Mouse (Mus musculus): ENCODE results near the gene Vwa3a. TPM values are rescaled to one million over a fixed set of nuclear protein-coding genes. Genes with fewer than 3 reads are reported as not detected.

Gene Vwa3a
- polyA plus RNA-seq, 1 experiment: not detected

DNA sequence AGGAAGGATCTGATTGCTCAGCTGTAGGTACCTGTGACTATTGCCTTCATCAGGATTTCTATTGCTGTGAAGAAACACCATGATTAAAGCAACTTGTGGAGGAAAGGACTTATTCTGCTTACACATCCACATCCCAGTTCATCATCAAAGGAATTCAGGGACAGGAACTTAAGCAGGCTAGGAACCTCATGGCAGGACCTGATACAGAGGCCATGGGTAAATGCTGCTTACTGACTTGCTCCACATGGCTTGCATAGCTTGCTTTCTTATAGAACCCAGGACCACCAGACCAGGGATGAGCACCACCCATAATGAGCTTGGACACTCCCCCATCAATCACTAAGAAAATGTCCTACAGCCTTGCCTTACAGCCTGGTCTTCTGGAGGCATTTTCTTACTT is 9.4 kb downstream of the Vwa3a start:
- Histone ChIP-seq H3K9me3 (replicated peaks; ENCODE audit: control insufficient read depth, insufficient read depth, low read length, poor library complexity, severe bottlenecking) (no peaks in the 10 kb centered on the region), H3K36me3 (ENCODE audit: control insufficient read depth, insufficient read depth, low read length, poor library complexity, severe bottlenecking) (no peaks in the 10 kb centered on the region), H3K27me3 (ENCODE audit: control insufficient read depth, insufficient read depth, low read length, poor library complexity, severe bottlenecking) (no peaks in the 10 kb centered on the region), H3K9ac (ENCODE audit: low read depth, poor library complexity, severe bottlenecking) (no peak overlapping the region), H3K4me1 (ENCODE audit: control insufficient read depth, insufficient read depth, low read length) (no peaks in the 10 kb centered on the region), H3K4me3 (ENCODE audit: low read depth, low read length) (no peak overlapping the region), H3K27ac (ENCODE audit: insufficient read depth, low read length) (no peak overlapping the region)
- TF ChIP-seq CTCF (IDR thresholded peaks at IDR 0.05; ENCODE audit: low read depth, low read length) (no peak), EP300 (IDR thresholded peaks at IDR 0.05; ENCODE audit: insufficient read depth, low read depth, low read length) (no peak), POLR2A (IDR thresholded peaks at IDR 0.05; ENCODE audit: insufficient read depth, low read length) (no peak)

DNA sequence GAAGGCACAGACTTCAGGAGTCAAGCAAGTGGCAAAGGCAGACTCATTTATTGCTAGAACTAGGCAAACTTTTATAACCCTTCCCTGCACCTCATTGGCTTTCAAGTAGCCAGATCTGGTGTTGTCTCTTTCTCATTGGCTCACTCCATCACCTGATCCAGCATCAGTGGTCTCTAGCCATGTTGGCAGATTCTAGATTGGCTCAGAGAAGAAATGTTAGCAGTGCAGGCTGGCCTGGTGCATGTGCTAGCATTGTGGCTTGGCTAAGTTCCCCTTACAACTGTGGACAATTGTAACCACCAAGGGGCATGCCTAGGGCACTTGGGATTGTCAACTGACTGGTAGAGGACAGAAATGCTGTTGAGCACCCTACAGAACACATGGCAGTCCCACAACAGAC is 12.2 kb downstream of the Vwa3a start:
- Histone ChIP-seq H3K9me3 (replicated peaks; ENCODE audit: control insufficient read depth, insufficient read depth, low read length, poor library complexity, severe bottlenecking) (no peaks in the 10 kb centered on the region), H3K27me3 (ENCODE audit: control insufficient read depth, insufficient read depth, low read length, poor library complexity, severe bottlenecking) (no peaks in the 10 kb centered on the region), H3K27ac (ENCODE audit: insufficient read depth, low read length) (no peak overlapping the region), H3K9ac (ENCODE audit: low read depth, poor library complexity, severe bottlenecking) (no peak overlapping the region), H3K4me1 (ENCODE audit: control insufficient read depth, insufficient read depth, low read length) (no peaks in the 10 kb centered on the region), H3K36me3 (ENCODE audit: control insufficient read depth, insufficient read depth, low read length, poor library complexity, severe bottlenecking) (no peaks in the 10 kb centered on the region), H3K4me3 (ENCODE audit: low read depth, low read length) (no peak overlapping the region)
- no peak for TF ChIP-seq CTCF (IDR thresholded peaks at IDR 0.05; ENCODE audit: low read depth, low read length)
- TF ChIP-seq POLR2A (IDR thresholded peaks at IDR 0.05; ENCODE audit: insufficient read depth, low read length): no peak
- TF ChIP-seq EP300 (IDR thresholded peaks at IDR 0.05; ENCODE audit: insufficient read depth, low read depth, low read length): no peak

DNA sequence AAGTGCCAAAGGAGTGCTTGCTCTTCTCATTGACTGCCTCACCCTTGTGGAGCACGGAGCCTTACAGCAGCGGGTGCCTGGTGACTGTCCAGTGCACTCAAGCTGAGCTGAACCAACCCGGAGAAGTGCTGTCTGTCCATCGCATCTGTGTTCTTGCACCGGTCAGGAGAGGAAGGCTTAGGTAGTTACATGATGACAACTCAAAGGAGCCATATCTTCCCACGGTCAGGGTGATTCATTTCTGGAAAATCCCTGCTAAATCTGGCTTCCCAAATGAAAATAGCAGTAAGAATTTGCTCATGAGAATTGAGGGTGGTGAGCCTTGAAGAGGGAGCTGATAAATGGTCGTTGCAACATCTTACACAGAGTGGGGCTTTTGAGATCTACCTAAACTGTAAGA is 12.8 kb downstream of the Vwa3a start:
- no peak for TF ChIP-seq EP300 (IDR thresholded peaks at IDR 0.05; ENCODE audit: insufficient read depth, low read depth, low read length)
- TF ChIP-seq CTCF (IDR thresholded peaks at IDR 0.05; ENCODE audit: low read depth, low read length): no peak
- no peak for TF ChIP-seq POLR2A (IDR thresholded peaks at IDR 0.05; ENCODE audit: insufficient read depth, low read length)
- H3K27me3 ChIP-seq (ENCODE audit: control insufficient read depth, insufficient read depth, low read length, poor library complexity, severe bottlenecking): no peaks in the 10 kb centered on the region
- H3K4me1 ChIP-seq (ENCODE audit: control insufficient read depth, insufficient read depth, low read length): no peaks in the 10 kb centered on the region
- no peak overlapping the region for H3K4me3 ChIP-seq (ENCODE audit: low read depth, low read length)
- no peaks in the 10 kb centered on the region for H3K36me3 ChIP-seq (ENCODE audit: control insufficient read depth, insufficient read depth, low read length, poor library complexity, severe bottlenecking)
- no peak overlapping the region for H3K27ac ChIP-seq (ENCODE audit: insufficient read depth, low read length)
- no peaks in the 10 kb centered on the region for H3K9me3 ChIP-seq (replicated peaks; ENCODE audit: control insufficient read depth, insufficient read depth, low read length, poor library complexity, severe bottlenecking)
- H3K9ac ChIP-seq (ENCODE audit: low read depth, poor library complexity, severe bottlenecking): no peak overlapping the region

DNA sequence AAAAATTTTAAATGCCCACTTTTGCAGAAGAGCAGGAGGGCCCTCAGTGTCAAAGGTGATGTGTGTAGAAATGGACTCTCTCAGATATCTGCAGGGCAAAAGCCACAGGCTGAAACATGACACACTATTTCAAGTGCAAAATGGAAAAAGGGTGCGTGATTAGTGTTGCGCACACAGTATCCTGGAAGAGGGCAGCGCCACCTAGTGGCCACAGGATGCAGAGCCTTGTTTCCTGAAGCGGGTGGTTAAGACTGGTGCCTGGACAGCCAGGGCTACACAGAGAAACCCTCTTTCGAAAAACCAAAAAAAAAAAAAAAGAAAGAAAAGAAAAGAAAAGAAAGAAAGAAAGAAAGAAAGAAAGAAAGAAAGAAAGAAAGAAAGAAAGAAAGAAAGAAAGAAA is 15.6 kb downstream of the Vwa3a start:
- Histone ChIP-seq H3K4me1 (ENCODE audit: control insufficient read depth, insufficient read depth, low read length) (no peaks in the 10 kb centered on the region), H3K9ac (ENCODE audit: low read depth, poor library complexity, severe bottlenecking) (no peak overlapping the region), H3K27me3 (ENCODE audit: control insufficient read depth, insufficient read depth, low read length, poor library complexity, severe bottlenecking) (no peaks in the 10 kb centered on the region), H3K9me3 (replicated peaks; ENCODE audit: control insufficient read depth, insufficient read depth, low read length, poor library complexity, severe bottlenecking) (no peaks in the 10 kb centered on the region), H3K27ac (ENCODE audit: insufficient read depth, low read length) (no peak overlapping the region), H3K4me3 (ENCODE audit: low read depth, low read length) (no peak overlapping the region), H3K36me3 (ENCODE audit: control insufficient read depth, insufficient read depth, low read length, poor library complexity, severe bottlenecking) (no peaks in the 10 kb centered on the region)
- TF ChIP-seq POLR2A (IDR thresholded peaks at IDR 0.05; ENCODE audit: insufficient read depth, low read length) (no peak), CTCF (IDR thresholded peaks at IDR 0.05; ENCODE audit: low read depth, low read length) (peak; percentile 95), EP300 (IDR thresholded peaks at IDR 0.05; ENCODE audit: insufficient read depth, low read depth, low read length) (no peak)

DNA sequence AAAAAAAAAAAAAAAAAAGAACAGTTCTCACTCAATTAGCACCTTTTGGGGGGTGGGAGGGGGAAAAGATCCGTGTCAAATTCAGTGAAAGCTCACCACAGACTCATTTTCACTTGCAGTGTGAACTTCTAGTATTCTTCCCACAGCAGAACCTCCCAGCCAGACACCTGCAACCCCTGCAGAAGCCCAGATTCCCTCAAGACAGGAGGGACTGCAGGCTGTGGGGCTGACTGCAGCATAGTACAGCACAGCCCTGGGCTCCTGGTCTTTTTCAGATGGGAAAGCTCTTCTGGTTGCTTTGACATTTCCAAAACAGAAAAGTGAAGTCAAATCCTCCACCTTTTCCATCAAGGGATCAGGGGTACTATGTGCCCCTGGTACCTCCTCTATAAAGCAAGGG is 28.3 kb downstream of the Vwa3a start:
- Histone ChIP-seq H3K27ac (ENCODE audit: insufficient read depth, low read length) (no peak overlapping the region), H3K9me3 (replicated peaks; ENCODE audit: control insufficient read depth, insufficient read depth, low read length, poor library complexity, severe bottlenecking) (no peaks in the 10 kb centered on the region), H3K4me1 (ENCODE audit: control insufficient read depth, insufficient read depth, low read length) (no peaks in the 10 kb centered on the region), H3K36me3 (ENCODE audit: control insufficient read depth, insufficient read depth, low read length, poor library complexity, severe bottlenecking) (no peaks in the 10 kb centered on the region), H3K4me3 (ENCODE audit: low read depth, low read length) (no peak overlapping the region), H3K9ac (ENCODE audit: low read depth, poor library complexity, severe bottlenecking) (no peak overlapping the region), H3K27me3 (ENCODE audit: control insufficient read depth, insufficient read depth, low read length, poor library complexity, severe bottlenecking) (no peaks in the 10 kb centered on the region)
- TF ChIP-seq EP300 (IDR thresholded peaks at IDR 0.05; ENCODE audit: insufficient read depth, low read depth, low read length): no peak
- TF ChIP-seq CTCF (IDR thresholded peaks at IDR 0.05; ENCODE audit: low read depth, low read length): no peak
- no peak for TF ChIP-seq POLR2A (IDR thresholded peaks at IDR 0.05; ENCODE audit: insufficient read depth, low read length)

DNA sequence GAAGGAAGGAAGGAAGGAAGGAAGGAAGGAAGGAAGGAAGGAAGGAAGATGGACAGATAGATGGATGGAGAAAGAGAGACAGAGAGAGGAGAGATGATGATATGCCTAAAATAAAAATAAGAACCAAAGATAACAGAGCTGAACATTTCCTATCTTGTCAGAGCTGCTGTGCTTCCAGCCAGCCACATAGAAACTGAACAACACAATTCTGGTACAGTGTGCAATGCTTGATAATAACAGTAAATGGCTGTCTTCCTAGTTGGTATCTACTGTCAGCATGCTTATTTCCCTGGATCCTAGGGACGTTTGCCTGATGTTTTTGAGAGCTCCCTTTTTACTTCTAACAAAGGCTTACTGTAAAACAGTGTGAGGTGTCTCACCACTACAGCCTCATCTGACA is 32.3 kb downstream of the Vwa3a start:
- TF ChIP-seq EP300 (IDR thresholded peaks at IDR 0.05; ENCODE audit: insufficient read depth, low read depth, low read length) (no peak), POLR2A (IDR thresholded peaks at IDR 0.05; ENCODE audit: insufficient read depth, low read length) (no peak), CTCF (IDR thresholded peaks at IDR 0.05; ENCODE audit: low read depth, low read length) (no peak)
- H3K36me3 ChIP-seq (ENCODE audit: control insufficient read depth, insufficient read depth, low read length, poor library complexity, severe bottlenecking): no peaks in the 10 kb centered on the region

More for the DNA sequence above, 32.3 kb downstream of the Vwa3a start:
- Histone ChIP-seq H3K27ac (ENCODE audit: insufficient read depth, low read length) (no peak overlapping the region), H3K4me3 (ENCODE audit: low read depth, low read length) (no peak overlapping the region), H3K9ac (ENCODE audit: low read depth, poor library complexity, severe bottlenecking) (no peak overlapping the region), H3K9me3 (replicated peaks; ENCODE audit: control insufficient read depth, insufficient read depth, low read length, poor library complexity, severe bottlenecking) (no peaks in the 10 kb centered on the region), H3K4me1 (ENCODE audit: control insufficient read depth, insufficient read depth, low read length) (no peaks in the 10 kb centered on the region), H3K27me3 (ENCODE audit: control insufficient read depth, insufficient read depth, low read length, poor library complexity, severe bottlenecking) (no peaks in the 10 kb centered on the region)

All from ES-Bruce4 (cell line).